Mouse (Mus musculus): ENCODE data around the gene Eml1. TPM values are rescaled to one million over a fixed set of nuclear protein-coding genes. Genes with fewer than 3 reads are reported as not detected.
"Not testable (repeated sequence)": the region's sequence is repeated elsewhere in the genome, so short reads cannot be mapped to it uniquely, and the experiment has no call there.

Gene Eml1
- total RNA-seq, 4 experiments from 2014 or later = 43.0 to 51.1 (median 47.0) TPM

GRCm38 (mm10) chr12:108455004-108455403 is 84.2 kb downstream of the Eml1 start:
- DNase-seq (ENCODE audit: low spot score in 2 of 2) = no peak

GRCm38 (mm10) chr12:108472898-108473297 is 102.1 kb downstream of the Eml1 start:
- no peak for DNase-seq (ENCODE audit: low spot score in 2 of 2)

GRCm38 (mm10) chr12:108474440-108474839 is 103.7 kb downstream of the Eml1 start:
- no peak for DNase-seq (ENCODE audit: low spot score in 2 of 2)

GRCm38 (mm10) chr12:108478714-108479113 is 108.0 kb downstream of the Eml1 start:
- DNase-seq (ENCODE audit: low spot score in 2 of 2) = no peak

- no peak for DNase-seq (ENCODE audit: low spot score in 2 of 2)
These were observed 110.1 kb downstream of the Eml1 start for GRCm38 (mm10) chr12:108480704-108481365.

- no peak for DNase-seq (ENCODE audit: low spot score in 2 of 2)
These were observed 118.3 kb downstream of the Eml1 start for GRCm38 (mm10) chr12:108489076-108489475.

- DNase-seq (ENCODE audit: low spot score in 2 of 2) = no peak
These were observed 119.0 kb downstream of the Eml1 start for GRCm38 (mm10) chr12:108489741-108490140.

GRCm38 (mm10) chr12:108490336-108490735 is 119.6 kb downstream of the Eml1 start:
- no peak for DNase-seq (ENCODE audit: low spot score in 2 of 2)

GRCm38 (mm10) chr12:108490954-108491353 is 120.2 kb downstream of the Eml1 start:
- DNase-seq (ENCODE audit: low spot score in 2 of 2) = no peak

- peak; percentile 50 to 53 for DNase-seq (ENCODE audit: low spot score in 2 of 2)
These were observed 123.3 kb downstream of the Eml1 start for GRCm38 (mm10) chr12:108494011-108494541.

- no peak for DNase-seq (ENCODE audit: low spot score in 2 of 2)
These were observed 124.9 kb downstream of the Eml1 start for GRCm38 (mm10) chr12:108495455-108496235.

- no peak for DNase-seq (ENCODE audit: low spot score in 2 of 2)
These were observed 132.3 kb downstream of the Eml1 start for GRCm38 (mm10) chr12:108503064-108503463.

- DNase-seq (ENCODE audit: low spot score in 2 of 2) = no peak
These were observed 132.8 kb downstream of the Eml1 start for GRCm38 (mm10) chr12:108503582-108503981.

GRCm38 (mm10) chr12:108505846-108506245 is 135.1 kb downstream of the Eml1 start:
- DNase-seq (ENCODE audit: low spot score in 2 of 2) = no peak

- DNase-seq (ENCODE audit: low spot score in 2 of 2) = not testable (repeated sequence)
These were observed 136.3 kb downstream of the Eml1 start for GRCm38 (mm10) chr12:108507046-108507445.

- DNase-seq (ENCODE audit: low spot score in 2 of 2) = no peak
These were observed 139.8 kb downstream of the Eml1 start for GRCm38 (mm10) chr12:108510571-108510970.

GRCm38 (mm10) chr12:108511009-108511408 is 140.3 kb downstream of the Eml1 start:
- peak; percentile 44 to 50 for DNase-seq (ENCODE audit: low spot score in 2 of 2)

- no peak for DNase-seq (ENCODE audit: low spot score in 2 of 2)
These were observed 144.7 kb downstream of the Eml1 start for GRCm38 (mm10) chr12:108515464-108515863.

- no peak for DNase-seq (ENCODE audit: low spot score in 2 of 2)
These were observed 148.6 kb downstream of the Eml1 start for GRCm38 (mm10) chr12:108519374-108519773.

GRCm38 (mm10) chr12:108529214-108529613 is 158.5 kb downstream of the Eml1 start:
- DNase-seq (ENCODE audit: low spot score in 2 of 2) = peak in 1 of 2 experiments; percentile 62

- no peak for DNase-seq (ENCODE audit: low spot score in 2 of 2)
These were observed 163.7 kb downstream of the Eml1 start for GRCm38 (mm10) chr12:108534484-108534883.

- DNase-seq (ENCODE audit: low spot score in 2 of 2) = no peak
These were observed 165.7 kb downstream of the Eml1 start for GRCm38 (mm10) chr12:108536461-108536860.
